Mouse (Mus musculus): ENCODE data around the gene Arhgdia. TPM values are rescaled to one million over a fixed set of nuclear protein-coding genes. Genes with fewer than 3 reads are reported as not detected.
"Not testable (repeated sequence)": the region's sequence is repeated elsewhere in the genome, so short reads cannot be mapped to it uniquely, and the experiment has no call there.

Arhgdia gene
- polyA plus RNA-seq, 1 experiment = 269 TPM

DNA sequence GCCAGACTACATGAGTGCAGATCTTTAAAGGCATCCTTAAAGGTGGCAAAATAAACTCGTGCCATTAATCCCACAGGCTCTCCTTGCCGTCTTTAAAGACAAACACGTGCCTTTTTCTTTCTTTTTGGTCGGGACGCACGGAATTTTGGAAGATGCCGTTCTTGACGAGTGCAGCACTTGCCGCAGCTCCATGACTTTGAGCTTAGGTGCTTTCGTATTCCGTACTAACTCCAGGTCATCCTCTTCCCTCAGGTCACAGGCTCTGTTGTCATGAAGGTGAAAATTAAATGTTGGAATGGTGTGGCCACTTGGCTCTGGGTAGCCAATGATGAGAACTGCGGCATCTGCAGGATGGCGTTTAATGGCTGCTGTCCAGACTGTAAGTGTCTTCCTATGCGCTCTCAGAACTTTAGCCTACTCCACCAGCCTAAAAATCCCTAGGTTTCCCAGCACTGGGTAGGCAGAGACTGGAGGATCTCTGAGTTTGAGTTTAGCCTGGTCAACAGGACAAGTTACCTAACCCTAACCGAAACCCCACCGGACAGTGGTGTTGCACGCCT lies 17.6 kb upstream of the Arhgdia start:
- H3K4me3 ChIP-seq (ENCODE audit: low read depth, low read length) = peak overlapping the region; percentile 93
- H3K27me3 ChIP-seq (ENCODE audit: control insufficient read depth, insufficient read depth, low read length, poor library complexity, severe bottlenecking) = no peaks in the 10 kb centered on the region
- H3K9ac ChIP-seq (ENCODE audit: low read depth, poor library complexity, severe bottlenecking) = peak overlapping the region; percentile 84
- H3K9me3 ChIP-seq (replicated peaks; ENCODE audit: control insufficient read depth, insufficient read depth, low read length, poor library complexity, severe bottlenecking) = no peaks in the 10 kb centered on the region
- H3K27ac ChIP-seq (ENCODE audit: insufficient read depth, low read length) = peak overlapping the region; percentile 61; the same call in 1 of the 2 replicates
- H3K36me3 ChIP-seq (ENCODE audit: control insufficient read depth, insufficient read depth, low read length, poor library complexity, severe bottlenecking) = peaks cover 50% of the 10 kb centered on the region
- H3K4me1 ChIP-seq (ENCODE audit: control insufficient read depth, insufficient read depth, low read length) = peaks cover 1% of the 10 kb centered on the region
- TF ChIP-seq POLR2A (IDR thresholded peaks at IDR 0.05; ENCODE audit: insufficient read depth, low read length) = no peak
- TF ChIP-seq EP300 (IDR thresholded peaks at IDR 0.05; ENCODE audit: insufficient read depth, low read depth, low read length) = no peak

GRCm38 (mm10) chr11:120598283-120598989 lies 17.0 kb upstream of the Arhgdia start, which contains the start of the genes Alyref and Anapc11:
Gene Alyref, minus strand, starts transcription at chr11:120598365.
Gene Anapc11, plus strand, starts transcription at chr11:120598421.
- no peaks in the 10 kb centered on the region for H3K27me3 ChIP-seq (ENCODE audit: control insufficient read depth, insufficient read depth, low read length, poor library complexity, severe bottlenecking)
- TF ChIP-seq POLR2A (IDR thresholded peaks at IDR 0.05; ENCODE audit: insufficient read depth, low read length) (peak; percentile 22), EP300 (IDR thresholded peaks at IDR 0.05; ENCODE audit: insufficient read depth, low read depth, low read length) (0 out of 2 replicates have a peak, but pooled peaks have one; percentile 42), CTCF (IDR thresholded peaks at IDR 0.05; ENCODE audit: low read depth, low read length) (no peak)
- peaks cover 51% of the 10 kb centered on the region for H3K36me3 ChIP-seq (ENCODE audit: control insufficient read depth, insufficient read depth, low read length, poor library complexity, severe bottlenecking)

DNA sequence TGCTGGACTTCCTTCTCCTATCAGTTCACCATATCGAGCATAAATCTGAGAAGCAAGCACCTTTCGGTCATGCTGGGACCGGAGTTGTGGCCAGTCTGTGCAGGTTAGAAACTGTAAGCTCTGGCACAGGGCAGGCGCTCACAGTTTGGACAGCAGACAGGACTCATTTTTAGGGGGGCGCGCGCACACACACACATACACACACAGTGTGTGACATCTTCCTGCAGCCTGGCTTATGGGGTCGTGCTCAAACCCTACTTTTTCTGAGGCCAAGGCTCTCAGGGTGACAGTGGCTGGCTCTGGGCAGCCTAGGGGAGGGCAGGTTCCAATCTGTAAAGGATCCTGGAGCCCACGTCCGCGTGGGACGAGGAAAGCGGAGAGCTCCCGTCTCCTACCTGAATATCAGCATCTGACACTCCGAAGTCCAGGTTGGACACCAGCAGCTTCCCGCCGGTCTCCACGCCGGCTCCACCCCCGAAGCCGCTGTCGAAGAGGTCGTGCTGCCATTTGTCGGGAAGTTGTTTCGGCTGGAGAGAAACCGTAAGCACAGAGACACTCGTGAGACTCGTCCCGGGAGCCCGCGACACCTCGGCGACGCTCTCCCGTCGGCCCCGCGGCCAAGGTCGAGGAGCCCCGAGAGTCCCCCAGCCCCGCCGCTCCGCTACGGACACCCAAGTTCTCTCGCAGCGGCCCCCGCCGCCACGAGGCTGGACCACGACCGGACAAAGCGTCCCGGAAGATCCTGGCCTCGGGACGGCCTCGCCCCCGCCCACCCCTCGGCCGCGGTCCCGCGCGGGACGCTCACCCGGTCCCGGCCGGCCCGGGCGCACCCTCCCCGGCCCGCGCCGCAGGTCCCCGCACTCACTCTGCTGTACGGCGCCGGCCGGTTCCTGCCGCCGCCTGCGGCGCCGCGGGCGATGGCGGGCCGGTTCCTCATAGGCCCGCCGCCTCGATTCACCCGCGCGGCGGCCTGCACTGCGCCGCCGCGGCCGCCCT lies 16.1 kb upstream of the Arhgdia start:
- Histone ChIP-seq H3K4me1 (ENCODE audit: control insufficient read depth, insufficient read depth, low read length) (peaks cover 1% of the 10 kb centered on the region), H3K4me3 (ENCODE audit: low read depth, low read length) (peak overlapping the region; percentile 97), H3K9me3 (replicated peaks; ENCODE audit: control insufficient read depth, insufficient read depth, low read length, poor library complexity, severe bottlenecking) (no peaks in the 10 kb centered on the region), H3K27ac (ENCODE audit: insufficient read depth, low read length) (peak overlapping the region; percentile 12; the same call in 1 of the 2 replicates), H3K27me3 (ENCODE audit: control insufficient read depth, insufficient read depth, low read length, poor library complexity, severe bottlenecking) (no peaks in the 10 kb centered on the region), H3K9ac (ENCODE audit: low read depth, poor library complexity, severe bottlenecking) (peak overlapping the region; percentile 97), H3K36me3 (ENCODE audit: control insufficient read depth, insufficient read depth, low read length, poor library complexity, severe bottlenecking) (peaks cover 55% of the 10 kb centered on the region)
- TF ChIP-seq EP300 (IDR thresholded peaks at IDR 0.05; ENCODE audit: insufficient read depth, low read depth, low read length) = no peak
- no peak for TF ChIP-seq CTCF (IDR thresholded peaks at IDR 0.05; ENCODE audit: low read depth, low read length)

More at GRCm38 (mm10) chr11:120598283-120598989, 17.0 kb upstream of the Arhgdia start, which contains the start of the genes Alyref and Anapc11:
- Histone ChIP-seq H3K4me3 (ENCODE audit: low read depth, low read length) (peak within 1 kb of the TSS; percentile 97), H3K9me3 (replicated peaks; ENCODE audit: control insufficient read depth, insufficient read depth, low read length, poor library complexity, severe bottlenecking) (no peaks in the 10 kb centered on the region), H3K27ac (ENCODE audit: insufficient read depth, low read length) (peak within 1 kb of the TSS; percentile 61), H3K9ac (ENCODE audit: low read depth, poor library complexity, severe bottlenecking) (peak within 1 kb of the TSS; percentile 97), H3K4me1 (ENCODE audit: control insufficient read depth, insufficient read depth, low read length) (peaks cover 1% of the 10 kb centered on the region)

- Histone ChIP-seq H3K36me3 (ENCODE audit: control insufficient read depth, insufficient read depth, low read length, poor library complexity, severe bottlenecking) (peaks cover 71% of the 10 kb centered on the region), H3K4me1 (ENCODE audit: control insufficient read depth, insufficient read depth, low read length) (no peaks in the 10 kb centered on the region), H3K27ac (ENCODE audit: insufficient read depth, low read length) (no peak overlapping the region), H3K9me3 (replicated peaks; ENCODE audit: control insufficient read depth, insufficient read depth, low read length, poor library complexity, severe bottlenecking) (no peaks in the 10 kb centered on the region), H3K4me3 (ENCODE audit: low read depth, low read length) (no peak overlapping the region), H3K27me3 (ENCODE audit: control insufficient read depth, insufficient read depth, low read length, poor library complexity, severe bottlenecking) (no peaks in the 10 kb centered on the region), H3K9ac (ENCODE audit: low read depth, poor library complexity, severe bottlenecking) (no peak overlapping the region)
- TF ChIP-seq POLR2A (IDR thresholded peaks at IDR 0.05; ENCODE audit: insufficient read depth, low read length) (no peak), EP300 (IDR thresholded peaks at IDR 0.05; ENCODE audit: insufficient read depth, low read depth, low read length) (no peak), CTCF (IDR thresholded peaks at IDR 0.05; ENCODE audit: low read depth, low read length) (no peak)
These were observed 7.1 kb upstream of the Arhgdia start for GRCm38 (mm10) chr11:120588531-120588930.

DNA sequence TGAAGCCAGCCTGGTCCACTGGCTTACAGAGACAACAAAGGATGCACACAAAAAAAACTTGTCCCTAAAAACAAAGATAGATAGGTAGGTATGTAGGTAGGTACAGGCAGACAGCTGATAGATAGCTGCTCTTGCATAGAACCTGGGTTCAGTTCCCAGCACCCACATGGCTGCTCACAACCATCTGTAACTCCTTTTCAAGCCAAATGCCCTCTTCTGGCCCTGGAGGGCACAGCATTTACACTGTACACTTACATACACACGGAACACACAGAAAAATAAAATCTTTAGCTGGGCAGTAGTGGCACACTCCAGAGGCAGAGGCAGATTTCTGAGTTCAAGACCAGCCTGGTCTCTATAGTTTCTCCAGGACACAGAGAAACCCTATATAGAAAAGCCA lies 2.5 kb upstream of the Arhgdia start:
- Histone ChIP-seq H3K27ac (ENCODE audit: insufficient read depth, low read length) (no peak overlapping the region), H3K36me3 (ENCODE audit: control insufficient read depth, insufficient read depth, low read length, poor library complexity, severe bottlenecking) (peaks cover 41% of the 10 kb centered on the region), H3K4me1 (ENCODE audit: control insufficient read depth, insufficient read depth, low read length) (peaks cover 4% of the 10 kb centered on the region), H3K9ac (ENCODE audit: low read depth, poor library complexity, severe bottlenecking) (no peak overlapping the region), H3K9me3 (replicated peaks; ENCODE audit: control insufficient read depth, insufficient read depth, low read length, poor library complexity, severe bottlenecking) (no peaks in the 10 kb centered on the region), H3K27me3 (ENCODE audit: control insufficient read depth, insufficient read depth, low read length, poor library complexity, severe bottlenecking) (no peaks in the 10 kb centered on the region), H3K4me3 (ENCODE audit: low read depth, low read length) (no peak overlapping the region)
- no peak for TF ChIP-seq POLR2A (IDR thresholded peaks at IDR 0.05; ENCODE audit: insufficient read depth, low read length)

GRCm38 (mm10) chr11:120582982-120583293 lies 1.5 kb upstream of the Arhgdia start:
- H3K4me1 ChIP-seq (ENCODE audit: control insufficient read depth, insufficient read depth, low read length); H3K27ac ChIP-seq (ENCODE audit: insufficient read depth, low read length); H3K9me3 ChIP-seq (replicated peaks; ENCODE audit: control insufficient read depth, insufficient read depth, low read length, poor library complexity, severe bottlenecking); H3K27me3 ChIP-seq (ENCODE audit: control insufficient read depth, insufficient read depth, low read length, poor library complexity, severe bottlenecking); H3K9ac ChIP-seq (ENCODE audit: low read depth, poor library complexity, severe bottlenecking); H3K4me3 ChIP-seq (ENCODE audit: low read depth, low read length): not testable (repeated sequence)
- H3K36me3 ChIP-seq (ENCODE audit: control insufficient read depth, insufficient read depth, low read length, poor library complexity, severe bottlenecking) = peaks cover 43% of the 10 kb centered on the region
